Mouse (Mus musculus) T-helper 1 cell (primary cell): ENCODE measurements around the gene Ccdc88b.
"Not testable (repeated sequence)": the region's sequence is repeated elsewhere in the genome, so short reads cannot be mapped to it uniquely, and the experiment has no call there.

Source experiments
- in situ Hi-C: fragments of 300-600 bp; cut with MboI, MseI; formaldehyde crosslinking; loops from one replicate; pipeline ENCODE4 v1.15.1; 2025; ENCODE audit warnings: high pct_unique_total_duplicates

Gene Ccdc88b

GRCm38 (mm10) chr19:6858031-6858430 lies at the start of gene Ccdc88b:
Ccdc88b (minus strand) TSS chr19:6858211.
- in situ Hi-C loops, result loop anchor here (5.0 kb wide), 2 partner anchors 44 to 164 kb away; no protein-coding TSS in a partner anchor

GRCm38 (mm10) chr19:6907094-6907493 lies 49.1 kb upstream of the Ccdc88b start:
- in situ Hi-C loops, result no loop called here

- in situ Hi-C loops, result no loop called here
Measured at GRCm38 (mm10) chr19:6906199-6906598, 48.2 kb upstream of the Ccdc88b start.

GRCm38 (mm10) chr19:6905498-6906159 lies 47.6 kb upstream of the Ccdc88b start:
- in situ Hi-C loops, result no loop called here

- in situ Hi-C loops, result loop anchor here (5.0 kb wide), 1 partner anchor 48 kb away; the partner anchor contains the start of gene Ccdc88b
Measured at GRCm38 (mm10) chr19:6904846-6905245, 46.8 kb upstream of the Ccdc88b start.

- in situ Hi-C loops, result loop anchor here (5.0 kb wide), 1 partner anchor 46 kb away; the partner anchor contains the start of gene Ccdc88b
Measured at GRCm38 (mm10) chr19:6903031-6903430, 45.0 kb upstream of the Ccdc88b start.

- in situ Hi-C loops, result loop anchor here (5.0 kb wide), 1 partner anchor 42 kb away; the partner anchor contains the start of gene Ccdc88b
Measured at GRCm38 (mm10) chr19:6899641-6900040, 41.6 kb upstream of the Ccdc88b start.

GRCm38 (mm10) chr19:6895608-6896305 lies 37.7 kb upstream of the Ccdc88b start:
- in situ Hi-C loops, result not testable (repeated sequence)

GRCm38 (mm10) chr19:6893731-6894451 lies 35.9 kb upstream of the Ccdc88b start:
- in situ Hi-C loops, result no loop called here

GRCm38 (mm10) chr19:6892512-6892911 lies 34.5 kb upstream of the Ccdc88b start:
- in situ Hi-C loops, result no loop called here

GRCm38 (mm10) chr19:6877965-6878364 lies 20.0 kb upstream of the Ccdc88b start:
- in situ Hi-C loops, result no loop called here

GRCm38 (mm10) chr19:6876799-6877198 lies 18.8 kb upstream of the Ccdc88b start:
- in situ Hi-C loops, result no loop called here

GRCm38 (mm10) chr19:6875834-6876233 lies 17.8 kb upstream of the Ccdc88b start:
- in situ Hi-C loops, result no loop called here

- in situ Hi-C loops, result no loop called here
Measured at GRCm38 (mm10) chr19:6874257-6874656, 16.2 kb upstream of the Ccdc88b start.

GRCm38 (mm10) chr19:6872701-6873100 lies 14.7 kb upstream of the Ccdc88b start:
- in situ Hi-C loops, result no loop called here

- in situ Hi-C loops, result no loop called here
Measured at GRCm38 (mm10) chr19:6871574-6872271, 13.7 kb upstream of the Ccdc88b start.

GRCm38 (mm10) chr19:6869355-6869754 lies 11.3 kb upstream of the Ccdc88b start:
- in situ Hi-C loops, result no loop called here

GRCm38 (mm10) chr19:6861451-6861850 lies 3.4 kb upstream of the Ccdc88b start:
- in situ Hi-C loops, result no loop called here

- in situ Hi-C loops, result no loop called here
Measured at GRCm38 (mm10) chr19:6860706-6861105, 2.7 kb upstream of the Ccdc88b start.

GRCm38 (mm10) chr19:6859971-6860370 lies 2.0 kb upstream of the Ccdc88b start:
- in situ Hi-C loops, result loop anchor here (5.0 kb wide), 2 partner anchors 42 to 162 kb away; no protein-coding TSS in a partner anchor

- in situ Hi-C loops, result loop anchor here (5.0 kb wide), 2 partner anchors 43 to 163 kb away; no protein-coding TSS in a partner anchor
Measured at GRCm38 (mm10) chr19:6859032-6859651, 1.1 kb upstream of the Ccdc88b start.
